Mouse (Mus musculus): ENCODE measurements at regions not wholly inside any gene's neighbourhood (a gene's known extent, or its start where the extent isn't known, plus 50 kb on each side); places are given as distances from the start of the nearest gene placed in this dataset.

DNA sequence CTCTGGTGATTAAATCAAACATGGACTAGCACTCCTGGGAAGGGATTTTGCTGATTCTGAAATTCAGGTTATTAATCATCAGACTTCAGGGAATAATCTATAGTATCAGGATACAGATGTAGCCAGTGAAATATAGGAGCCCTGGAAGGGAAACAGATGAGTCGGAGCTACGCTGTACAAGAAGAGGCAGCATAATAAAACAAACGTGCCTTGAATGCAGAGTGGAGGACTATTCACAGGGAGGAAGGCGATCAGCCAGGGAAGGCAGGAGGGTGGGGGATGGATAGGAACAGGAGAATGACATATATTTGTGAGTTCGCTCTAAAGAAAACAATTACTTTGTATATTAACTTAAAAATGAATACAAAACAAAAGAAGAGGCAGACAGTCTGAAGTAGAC, 286.6 kb upstream of the Got2 start:
- no peaks in the 10 kb centered on the region for H3K27me3 ChIP-seq (ENCODE audit: low read depth, poor library complexity, severe bottlenecking)
- 82% methylated on average over 5 of the region's 5 CpGs for WGBS
- no peaks in the 10 kb centered on the region for H3K36me3 ChIP-seq
- no peak overlapping the region for H3K27ac ChIP-seq (replicated peaks)
- no peaks in the 10 kb centered on the region for H3K4me1 ChIP-seq
- no peak for DNase-seq (ENCODE audit: low spot score)
- H3K9me3 ChIP-seq (replicated peaks) = peaks cover under 1% of the 10 kb centered on the region; the same call in 1 of the 2 replicates
- H3K4me3 ChIP-seq = no peak overlapping the region

- DNase-seq (ENCODE audit: low spot score) = no peak
- Histone ChIP-seq H3K27ac (replicated peaks) (no peak overlapping the region), H3K36me3 (no peaks in the 10 kb centered on the region), H3K27me3 (ENCODE audit: low read depth, poor library complexity, severe bottlenecking) (no peaks in the 10 kb centered on the region), H3K4me3 (no peak overlapping the region), H3K4me1 (no peaks in the 10 kb centered on the region), H3K9me3 (replicated peaks) (peaks cover 3% of the 10 kb centered on the region; the same call in 1 of the 2 replicates)
- WGBS = 94% methylated on average over 8 of the region's 8 CpGs
Measured at GRCm38 (mm10) chr8:96164933-96165332, 276.6 kb upstream of the Got2 start.

GRCm38 (mm10) chr8:96159899-96160298, 271.6 kb upstream of the Got2 start:
- Histone ChIP-seq H3K9me3 (replicated peaks) (no peaks in the 10 kb centered on the region), H3K4me1 (no peaks in the 10 kb centered on the region), H3K36me3 (no peaks in the 10 kb centered on the region), H3K27ac (replicated peaks) (no peak overlapping the region), H3K4me3 (no peak overlapping the region), H3K27me3 (ENCODE audit: low read depth, poor library complexity, severe bottlenecking) (no peaks in the 10 kb centered on the region)
- DNase-seq (ENCODE audit: low spot score) = no peak
- WGBS = 87% methylated on average over 6 of the region's 6 CpGs

DNA sequence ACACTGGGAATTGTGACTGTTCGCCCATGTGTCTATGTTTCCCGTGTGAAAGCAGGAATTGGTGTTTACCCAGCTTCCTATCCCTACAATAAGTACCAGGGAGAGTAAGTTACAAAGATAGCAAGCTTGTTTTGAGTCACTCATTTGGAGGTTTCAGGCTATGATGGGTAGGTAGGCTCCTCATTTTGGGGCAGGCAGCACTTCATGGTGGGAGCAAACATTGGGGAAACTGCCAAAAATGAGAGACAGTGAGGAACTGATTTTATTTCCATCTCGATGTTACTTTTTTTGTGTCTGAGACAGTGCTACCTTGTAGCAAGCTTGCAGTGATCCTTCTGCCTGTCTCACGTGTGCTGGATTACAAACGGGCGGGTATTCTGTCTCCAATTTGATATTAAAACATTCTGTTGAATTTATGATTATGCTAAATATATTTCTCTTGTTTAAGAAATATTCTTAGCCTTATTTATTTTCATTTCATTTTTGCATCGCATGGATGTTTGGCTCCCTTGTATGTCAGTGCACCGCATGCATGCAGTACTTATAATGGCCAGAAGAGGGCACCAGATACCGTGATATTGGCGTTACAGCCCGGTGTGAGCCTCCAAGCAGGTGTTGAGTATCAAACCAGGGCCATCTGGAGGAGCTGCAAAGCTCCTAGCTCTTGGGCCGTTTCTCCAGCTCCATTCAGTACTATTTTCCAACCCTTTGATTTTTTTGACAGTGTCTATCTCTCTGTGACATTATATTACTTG, 264.3 kb upstream of the Got2 start:
- no peak overlapping the region for H3K27ac ChIP-seq (replicated peaks)
- H3K36me3 ChIP-seq = no peaks in the 10 kb centered on the region
- H3K9me3 ChIP-seq (replicated peaks) = no peaks in the 10 kb centered on the region
- H3K4me3 ChIP-seq = no peak overlapping the region
- 43% methylated on average over 12 of the region's 12 CpGs for WGBS
- peak; percentile 49 for DNase-seq (ENCODE audit: low spot score)
- no peaks in the 10 kb centered on the region for H3K27me3 ChIP-seq (ENCODE audit: low read depth, poor library complexity, severe bottlenecking)
- H3K4me1 ChIP-seq = no peaks in the 10 kb centered on the region

- no peak for DNase-seq (ENCODE audit: low spot score)
- no peaks in the 10 kb centered on the region for H3K36me3 ChIP-seq
- 85% methylated on average over 10 of the region's 10 CpGs for WGBS
Measured at GRCm38 (mm10) chr8:96152056-96152455, 263.7 kb upstream of the Got2 start.

GRCm38 (mm10) chr8:96151065-96151472, 262.7 kb upstream of the Got2 start:
- H3K4me3 ChIP-seq = no peak overlapping the region
- no peak for DNase-seq (ENCODE audit: low spot score)
- H3K36me3 ChIP-seq = no peaks in the 10 kb centered on the region
- WGBS = 85% methylated on average over 16 of the region's 16 CpGs
- no peaks in the 10 kb centered on the region for H3K9me3 ChIP-seq (replicated peaks)
- no peaks in the 10 kb centered on the region for H3K4me1 ChIP-seq
- H3K27ac ChIP-seq (replicated peaks) = no peak overlapping the region
- H3K27me3 ChIP-seq (ENCODE audit: low read depth, poor library complexity, severe bottlenecking) = no peaks in the 10 kb centered on the region

More at GRCm38 (mm10) chr8:96152056-96152455, 263.7 kb upstream of the Got2 start:
- H3K9me3 ChIP-seq (replicated peaks) = no peaks in the 10 kb centered on the region
- no peak overlapping the region for H3K4me3 ChIP-seq
- no peak overlapping the region for H3K27ac ChIP-seq (replicated peaks)
- H3K27me3 ChIP-seq (ENCODE audit: low read depth, poor library complexity, severe bottlenecking) = no peaks in the 10 kb centered on the region
- no peaks in the 10 kb centered on the region for H3K4me1 ChIP-seq

GRCm38 (mm10) chr8:96132183-96132582, 243.8 kb upstream of the Got2 start:
- no peaks in the 10 kb centered on the region for H3K36me3 ChIP-seq
- H3K9me3 ChIP-seq (replicated peaks) = no peaks in the 10 kb centered on the region
- H3K27me3 ChIP-seq (ENCODE audit: low read depth, poor library complexity, severe bottlenecking) = no peaks in the 10 kb centered on the region
- 43% methylated on average over 5 of the region's 5 CpGs for WGBS
- no peak for DNase-seq (ENCODE audit: low spot score)
- no peak overlapping the region for H3K4me3 ChIP-seq
- peaks cover 10% of the 10 kb centered on the region for H3K4me1 ChIP-seq
- no peak overlapping the region for H3K27ac ChIP-seq (replicated peaks)

GRCm38 (mm10) chr8:96128329-96128728, 240.0 kb upstream of the Got2 start:
- Histone ChIP-seq H3K27ac (replicated peaks) (no peak overlapping the region), H3K4me1 (peaks cover 10% of the 10 kb centered on the region), H3K27me3 (ENCODE audit: low read depth, poor library complexity, severe bottlenecking) (no peaks in the 10 kb centered on the region), H3K9me3 (replicated peaks) (no peaks in the 10 kb centered on the region), H3K36me3 (no peaks in the 10 kb centered on the region), H3K4me3 (no peak overlapping the region)
- no peak for DNase-seq (ENCODE audit: low spot score)
- WGBS = 76% methylated on average over 2 of the region's 2 CpGs

DNA sequence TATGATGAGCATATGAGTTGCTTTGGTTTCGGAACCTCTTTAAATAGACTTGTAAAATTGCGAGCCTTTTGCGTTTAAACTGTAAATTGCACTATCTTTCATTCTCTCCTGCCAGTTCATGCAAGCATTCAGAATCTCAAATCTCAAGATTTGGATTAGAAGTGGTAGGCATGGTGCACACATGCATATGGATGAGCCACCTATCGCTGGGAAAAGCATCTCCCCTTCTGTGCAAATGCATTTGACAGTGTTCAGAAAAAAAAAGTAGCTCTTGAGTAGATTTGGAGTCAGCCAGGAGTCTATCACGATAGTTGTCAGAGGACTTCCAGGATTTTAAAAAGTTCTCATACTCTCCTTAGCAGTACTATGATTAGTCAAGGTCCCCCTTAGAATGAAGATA, 212.5 kb upstream of the Got2 start:
- DNase-seq (ENCODE audit: low spot score) = no peak
- 82% methylated on average over 5 of the region's 5 CpGs for WGBS
- no peaks in the 10 kb centered on the region for H3K27me3 ChIP-seq (ENCODE audit: low read depth, poor library complexity, severe bottlenecking)
- H3K4me1 ChIP-seq = peaks cover 13% of the 10 kb centered on the region
- H3K27ac ChIP-seq (replicated peaks) = no peak overlapping the region
- no peak overlapping the region for H3K4me3 ChIP-seq
- no peaks in the 10 kb centered on the region for H3K9me3 ChIP-seq (replicated peaks)
- H3K36me3 ChIP-seq = no peaks in the 10 kb centered on the region

- 90% methylated on average over 3 of the region's 3 CpGs for WGBS
- no peak overlapping the region for H3K27ac ChIP-seq (replicated peaks)
Measured at GRCm38 (mm10) chr8:96092931-96093330, 204.6 kb upstream of the Got2 start.

DNA sequence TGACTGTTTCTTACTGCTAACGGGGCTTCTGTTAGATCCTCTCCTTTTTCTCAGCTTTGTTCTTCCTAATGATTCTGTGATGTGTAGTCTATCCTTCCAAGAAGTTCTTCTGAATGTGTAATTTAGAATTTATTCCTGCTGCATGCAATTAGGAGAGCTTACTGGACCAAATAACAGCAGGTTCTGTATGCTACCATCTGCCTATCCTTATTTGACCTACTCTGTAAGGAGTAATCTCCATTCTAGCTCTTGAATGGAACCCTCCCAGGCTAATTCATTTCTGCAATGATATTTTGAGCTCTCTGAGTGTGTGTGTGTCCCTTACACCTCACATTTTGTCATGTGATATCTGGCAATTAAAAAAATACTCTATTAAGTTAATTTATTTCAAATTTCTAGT, 201.9 kb upstream of the Got2 start:
- no peaks in the 10 kb centered on the region for H3K27me3 ChIP-seq (ENCODE audit: low read depth, poor library complexity, severe bottlenecking)
- 94% methylated on average over 1 of the region's 1 CpGs for WGBS
- no peak for DNase-seq (ENCODE audit: low spot score)
- H3K4me3 ChIP-seq = no peak overlapping the region
- no peaks in the 10 kb centered on the region for H3K36me3 ChIP-seq
- H3K27ac ChIP-seq (replicated peaks) = no peak overlapping the region
- H3K4me1 ChIP-seq = no peaks in the 10 kb centered on the region
- H3K9me3 ChIP-seq (replicated peaks) = no peaks in the 10 kb centered on the region

More at GRCm38 (mm10) chr8:96092931-96093330, 204.6 kb upstream of the Got2 start:
- Histone ChIP-seq H3K4me3 (no peak overlapping the region), H3K4me1 (no peaks in the 10 kb centered on the region), H3K27me3 (ENCODE audit: low read depth, poor library complexity, severe bottlenecking) (no peaks in the 10 kb centered on the region), H3K36me3 (no peaks in the 10 kb centered on the region), H3K9me3 (replicated peaks) (no peaks in the 10 kb centered on the region)
- DNase-seq (ENCODE audit: low spot score) = no peak

- Histone ChIP-seq H3K9me3 (replicated peaks) (no peaks in the 10 kb centered on the region), H3K4me3 (no peak overlapping the region), H3K27me3 (ENCODE audit: low read depth, poor library complexity, severe bottlenecking) (no peaks in the 10 kb centered on the region), H3K4me1 (no peaks in the 10 kb centered on the region), H3K36me3 (no peaks in the 10 kb centered on the region), H3K27ac (replicated peaks) (no peak overlapping the region)
- 90% methylated on average over 5 of the region's 5 CpGs for WGBS
- DNase-seq (ENCODE audit: low spot score) = no peak
Measured at GRCm38 (mm10) chr8:96068306-96068705, 180.0 kb upstream of the Got2 start.

GRCm38 (mm10) chr8:96047686-96048085, 159.3 kb upstream of the Got2 start:
- Histone ChIP-seq H3K36me3 (no peaks in the 10 kb centered on the region), H3K9me3 (replicated peaks) (no peaks in the 10 kb centered on the region), H3K27me3 (ENCODE audit: low read depth, poor library complexity, severe bottlenecking) (no peaks in the 10 kb centered on the region), H3K27ac (replicated peaks) (no peak overlapping the region), H3K4me1 (peaks cover 4% of the 10 kb centered on the region; the same call in 1 of the 2 replicates), H3K4me3 (no peak overlapping the region)
- WGBS = 73% methylated on average over 3 of the region's 3 CpGs
- DNase-seq (ENCODE audit: low spot score) = no peak

Data from midbrain, embryonic 10.5 days (tissue).